In genomic region chr10:7176205-7176910, GRCm38 (mm10) we compare ENCODE assay signal across 27 mouse cellular contexts. TPM values are rescaled to one million over a fixed set of nuclear protein-coding genes. Genes with fewer than 3 reads are reported as not detected.
DNase-seq lines count a peak whose midpoint lies in the region; ATAC-seq and TF ChIP-seq lines count a peak whose summit lies in the region.
"Had no signal": no experiment of that assay in that cellular context is flagged by ENCODE, and none has a peak within 500 bp of the region (broad histone marks: within the 10 kb centered on the region; RNA-seq: fewer than 3 reads in every experiment).

No protein-coding gene starts in this region.

- H3K4me2 ChIP-seq in hindbrain, embryonic 15.5 days: no peak overlapping the region
- H3K4me2 ChIP-seq in hindbrain, embryonic 11.5 days (replicated peaks; ENCODE audit: low read depth, low read length): no peak overlapping the region
- no peak overlapping the region for H3K4me2 ChIP-seq in midbrain, embryonic 13.5 days (replicated peaks)
- H3K4me2 ChIP-seq in midbrain, embryonic 14.5 days (ENCODE audit: low read length): no peak overlapping the region
- H3K4me2 ChIP-seq in stomach, postnatal 0 days (replicated peaks; ENCODE audit: low read depth): no peak overlapping the region
- H3K4me2 ChIP-seq: forebrain, embryonic 12.5 days; heart, embryonic 13.5 days; hindbrain, embryonic 12.5 days; liver, embryonic 11.5 days; neural tube, embryonic 12.5 days had no signal

- H3K9me3 ChIP-seq in hindbrain, embryonic 15.5 days: no peaks in the 10 kb centered on the region
- no peaks in the 10 kb centered on the region for H3K9me3 ChIP-seq in hindbrain, embryonic 11.5 days (ENCODE audit: control insufficient read depth, low read length)
- H3K9me3 ChIP-seq in midbrain, embryonic 13.5 days: no peaks in the 10 kb centered on the region
- no peaks in the 10 kb centered on the region for H3K9me3 ChIP-seq in midbrain, embryonic 14.5 days (ENCODE audit: control insufficient read depth, low read length)
- H3K9me3 ChIP-seq in stomach, postnatal 0 days (ENCODE audit: control insufficient read depth, low read length): no peaks in the 10 kb centered on the region
- H3K9me3 ChIP-seq: forebrain, embryonic 12.5 days; G1E; heart, embryonic 13.5 days; hindbrain, embryonic 12.5 days; neural tube, embryonic 12.5 days had no signal

- no peak for TF ChIP-seq EP300 in stomach, postnatal 0 days (optimal IDR thresholded peaks at IDR 0.05)

- ATAC-seq in hindbrain, embryonic 15.5 days (ENCODE audit: low FRiP score, low read depth): 0 out of 2 replicates have a peak, but pooled peaks have one; percentile 16
- no peak for ATAC-seq in hindbrain, embryonic 11.5 days (ENCODE audit: low FRiP score)
- ATAC-seq in midbrain, embryonic 13.5 days: peak; percentile 47; the same call in 1 of the 2 replicates
- ATAC-seq in midbrain, embryonic 14.5 days (ENCODE audit: low FRiP score, low TSS enrichment): no peak
- no peak for ATAC-seq in stomach, postnatal 0 days (ENCODE audit: low FRiP score, low TSS enrichment)
- ATAC-seq: intestine, postnatal 0 days; lung, postnatal 0 days had no signal

- DNase-seq in hindbrain, embryonic 11.5 days (ENCODE audit: low spot score): no peak
- no peak for DNase-seq in midbrain, embryonic 14.5 days
- peak; percentile 17 for DNase-seq in induced T-regulatory cell, adult 2 months (ENCODE audit: low read depth)
- no peak for DNase-seq in stomach, postnatal 0 days (ENCODE audit: low spot score)
- DNase-seq in left cerebral cortex, postnatal 25 days (ENCODE audit: low spot score in 2 of 2): no peak
- DNase-seq: adrenal gland, adult 8-10 months; cerebellum, adult 8-10 months; cerebellum, postnatal 25 days; forebrain, postnatal 0 days; gastrocnemius, postnatal 10 days; heart, postnatal 14 days; kidney, adult 9 months; kidney, postnatal 14 days; right cerebral cortex, postnatal 14 days; thymus, postnatal 14 days had no signal

- WGBS in hindbrain, embryonic 15.5 days: 90% methylated on average over 8 of the region's 8 CpGs
- 97% methylated on average over 8 of the region's 8 CpGs for WGBS in hindbrain, embryonic 11.5 days
- 92% methylated on average over 8 of the region's 8 CpGs for WGBS in midbrain, embryonic 13.5 days
- 90% methylated on average over 8 of the region's 8 CpGs for WGBS in midbrain, embryonic 14.5 days
- 62% methylated on average over 8 of the region's 8 CpGs for WGBS in stomach, postnatal 0 days

- no peak for TF ChIP-seq CTCF in stomach, postnatal 0 days (IDR thresholded peaks at IDR 0.05; ENCODE audit: low read depth)

- H3K4me3 ChIP-seq in hindbrain, embryonic 15.5 days: no peak overlapping the region
- no peak overlapping the region for H3K4me3 ChIP-seq in hindbrain, embryonic 11.5 days (ENCODE audit: low read depth, low read length)
- H3K4me3 ChIP-seq in midbrain, embryonic 13.5 days (replicated peaks): no peak overlapping the region
- H3K4me3 ChIP-seq in midbrain, embryonic 14.5 days (replicated peaks; ENCODE audit: low read depth, low read length): no peak overlapping the region
- no peak overlapping the region for H3K4me3 ChIP-seq in stomach, postnatal 0 days (ENCODE audit: low read depth, low read length)
- H3K4me3 ChIP-seq: erythroblast, embryonic 14.5 days; forebrain, embryonic 12.5 days; heart, embryonic 13.5 days; hindbrain, embryonic 12.5 days; myocyte; neural tube, embryonic 12.5 days had no signal

- intact Hi-C loops in left cerebral cortex, postnatal 25 days (cut with DNase I): no loop called here

- no peak overlapping the region for H3K9ac ChIP-seq in hindbrain, embryonic 15.5 days
- H3K9ac ChIP-seq in hindbrain, embryonic 11.5 days (ENCODE audit: low read depth, low read length): no peak overlapping the region
- no peak overlapping the region for H3K9ac ChIP-seq in midbrain, embryonic 13.5 days (replicated peaks)
- no peak overlapping the region for H3K9ac ChIP-seq in midbrain, embryonic 14.5 days (replicated peaks; ENCODE audit: low read length)
- H3K9ac ChIP-seq in stomach, postnatal 0 days (ENCODE audit: low read length): no peak overlapping the region
- H3K9ac ChIP-seq: forebrain, embryonic 12.5 days; forebrain, postnatal 0 days; heart, embryonic 13.5 days; hindbrain, embryonic 12.5 days; neural tube, embryonic 12.5 days had no signal

- no peaks in the 10 kb centered on the region for H3K27me3 ChIP-seq in hindbrain, embryonic 15.5 days
- H3K27me3 ChIP-seq in hindbrain, embryonic 11.5 days (ENCODE audit: control insufficient read depth, insufficient read depth, low read length): no peaks in the 10 kb centered on the region
- no peaks in the 10 kb centered on the region for H3K27me3 ChIP-seq in midbrain, embryonic 13.5 days
- H3K27me3 ChIP-seq in midbrain, embryonic 14.5 days (ENCODE audit: control insufficient read depth, insufficient read depth, low read length): no peaks in the 10 kb centered on the region
- no peaks in the 10 kb centered on the region for H3K27me3 ChIP-seq in stomach, postnatal 0 days (ENCODE audit: control insufficient read depth, insufficient read depth, low read length)
- H3K27me3 ChIP-seq: forebrain, embryonic 12.5 days; heart, embryonic 13.5 days; hindbrain, embryonic 12.5 days; neural tube, embryonic 12.5 days had no signal

- H3K4me1 ChIP-seq in hindbrain, embryonic 15.5 days (replicated peaks): no peaks in the 10 kb centered on the region
- no peaks in the 10 kb centered on the region for H3K4me1 ChIP-seq in hindbrain, embryonic 11.5 days (replicated peaks; ENCODE audit: control insufficient read depth, insufficient read depth, low read length)
- H3K4me1 ChIP-seq in midbrain, embryonic 13.5 days (replicated peaks): peaks cover 8% of the 10 kb centered on the region; the same call in 1 of the 2 replicates
- no peaks in the 10 kb centered on the region for H3K4me1 ChIP-seq in midbrain, embryonic 14.5 days (ENCODE audit: control insufficient read depth, insufficient read depth, low read length)
- 0 out of 2 replicates have a peak, but pooled peaks cover 2% of the 10 kb centered on the region for H3K4me1 ChIP-seq in stomach, postnatal 0 days (replicated peaks; ENCODE audit: control insufficient read depth, insufficient read depth)
- H3K4me1 ChIP-seq: forebrain, embryonic 12.5 days; hindbrain, embryonic 12.5 days; neural tube, embryonic 12.5 days had no signal

- H3K27ac ChIP-seq in hindbrain, embryonic 15.5 days (replicated peaks): no peak overlapping the region
- no peak overlapping the region for H3K27ac ChIP-seq in hindbrain, embryonic 11.5 days (ENCODE audit: low read depth, low read length)
- no peak overlapping the region for H3K27ac ChIP-seq in midbrain, embryonic 13.5 days
- H3K27ac ChIP-seq in midbrain, embryonic 14.5 days (replicated peaks; ENCODE audit: low read depth, low read length): no peak overlapping the region
- peak overlapping the region; percentile 56 for H3K27ac ChIP-seq in stomach, postnatal 0 days (replicated peaks)
- H3K27ac ChIP-seq: forebrain, embryonic 12.5 days; heart, embryonic 13.5 days; hindbrain, embryonic 12.5 days; neural tube, embryonic 12.5 days had no signal

- no peaks in the 10 kb centered on the region for H3K36me3 ChIP-seq in hindbrain, embryonic 15.5 days
- no peaks in the 10 kb centered on the region for H3K36me3 ChIP-seq in hindbrain, embryonic 11.5 days (ENCODE audit: control insufficient read depth, insufficient read depth, low read length)
- H3K36me3 ChIP-seq in midbrain, embryonic 13.5 days: no peaks in the 10 kb centered on the region
- H3K36me3 ChIP-seq in midbrain, embryonic 14.5 days (ENCODE audit: control insufficient read depth, insufficient read depth, low read length): no peaks in the 10 kb centered on the region
- no peaks in the 10 kb centered on the region for H3K36me3 ChIP-seq in stomach, postnatal 0 days (ENCODE audit: control insufficient read depth, insufficient read depth, low read length)
- H3K36me3 ChIP-seq: forebrain, embryonic 12.5 days; G1E; heart, embryonic 13.5 days; hindbrain, embryonic 12.5 days; neural tube, embryonic 12.5 days had no signal

RNA-seq across cellular contexts. Expression of gene Cnksr3, which starts 35.7 kb away (rescaled TPM):
- 2.8 and 3.6 TPM in 2 replicates for polyA plus RNA-seq in hindbrain, embryonic 15.5 days (2015; fragmentation: Nextera tagmentation; extraction: Ambion mirVana)
- polyA plus RNA-seq in hindbrain, embryonic 11.5 days (2014; fragmentation: Nextera tagmentation; extraction: Ambion mirVana): 5.9 and 6.3 TPM in 2 replicates
- polyA plus RNA-seq in midbrain, embryonic 13.5 days (2015; fragmentation: Nextera tagmentation; extraction: Ambion mirVana): 3.1 and 3.3 TPM in 2 replicates
- polyA plus RNA-seq in midbrain, embryonic 14.5 days (2014; fragmentation: Nextera tagmentation; extraction: Ambion mirVana): 1.6 and 2.7 TPM in 2 replicates
- 7.0 and 7.6 TPM in 2 replicates for polyA plus RNA-seq in stomach, postnatal 0 days (2015; fragmentation: Nextera tagmentation; extraction: Ambion mirVana)
- total RNA-seq in left cerebral cortex, postnatal 25 days (2021): 1 to 10 TPM; 5.3 to 7.3 TPM
- total RNA-seq: G1E had no signal
- polyA plus RNA-seq: G1E had no signal

Comparison
In these comparisons a context has a peak if more than half of its experiments do, and no peak if none do; other contexts are left out.
1. ATAC-seq: peak in hindbrain, embryonic 15.5 days (single experiment) and midbrain, embryonic 13.5 days (single experiment); none in hindbrain, embryonic 11.5 days (single experiment), midbrain, embryonic 14.5 days (single experiment) and stomach, postnatal 0 days (single experiment).